Mouse (Mus musculus): ENCODE measurements around the gene Ifna4. TPM values are rescaled to one million over a fixed set of nuclear protein-coding genes. Genes with fewer than 3 reads are reported as not detected.
"Not testable (repeated sequence)": the region's sequence is repeated elsewhere in the genome, so short reads cannot be mapped to it uniquely, and the experiment has no call there.

Gene Ifna4
- polyA plus RNA-seq, 1 experiment from 2014 or later: not detected

DNA sequence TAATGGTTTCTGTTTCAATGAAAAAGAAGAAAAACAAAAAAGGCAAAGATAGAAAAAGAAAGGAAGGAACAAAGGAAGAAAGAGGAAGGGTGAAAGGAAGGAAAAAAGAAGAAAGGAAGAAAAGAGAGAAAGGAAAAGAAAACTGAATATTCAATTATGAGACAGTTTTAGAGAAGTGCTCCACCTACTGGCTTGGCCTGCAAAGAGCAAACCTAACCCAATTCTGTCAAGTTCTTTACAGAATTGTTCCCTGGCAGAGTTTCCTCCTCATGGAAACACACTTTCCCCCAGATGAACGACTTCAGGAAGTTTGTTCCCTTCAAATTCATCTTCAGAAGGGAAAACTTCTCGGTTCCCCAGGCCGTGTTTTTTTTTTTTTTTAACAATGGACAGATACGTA is 18.7 kb upstream of the Ifna4 start:
- 18% methylated on average over 4 of the region's 4 CpGs for WGBS
- no peaks in the 10 kb centered on the region for H3K4me1 ChIP-seq (ENCODE audit: control insufficient read depth, insufficient read depth, low read length)
- DNase-seq (ENCODE audit: low spot score): peak; percentile 56
- no peaks in the 10 kb centered on the region for H3K36me3 ChIP-seq (ENCODE audit: control insufficient read depth, insufficient read depth, low read length)
- H3K27me3 ChIP-seq (replicated peaks; ENCODE audit: control insufficient read depth, insufficient read depth, low read length): no peaks in the 10 kb centered on the region
- no peak overlapping the region for H3K9ac ChIP-seq (ENCODE audit: low read length)
- H3K9me3 ChIP-seq (replicated peaks; ENCODE audit: control insufficient read depth, low read length): no peaks in the 10 kb centered on the region
- H3K4me2 ChIP-seq (ENCODE audit: low read length): no peak overlapping the region
- H3K27ac ChIP-seq (ENCODE audit: low read depth, low read length): no peak overlapping the region
- no peak overlapping the region for H3K4me3 ChIP-seq (ENCODE audit: low read depth, low read length)
- ATAC-seq: no peak

DNA sequence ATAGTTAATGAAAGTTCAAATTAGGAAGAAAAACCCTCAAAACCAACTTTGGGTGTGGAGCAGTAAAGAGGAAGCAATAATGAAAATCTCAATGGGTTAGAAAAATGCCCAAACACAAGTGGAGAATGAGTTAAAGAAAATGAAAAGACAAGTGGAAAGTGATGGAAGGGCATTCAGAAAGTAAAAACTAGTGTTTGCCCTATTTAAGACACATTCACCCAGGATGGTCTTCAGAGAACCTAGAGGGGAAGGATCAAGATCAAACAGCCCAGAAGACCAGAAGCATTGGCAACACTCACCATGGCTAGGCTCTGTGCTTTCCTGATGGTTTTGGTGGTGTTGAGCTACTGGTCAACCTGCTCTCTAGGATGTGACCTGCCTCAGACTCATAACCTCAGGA is 14.5 kb upstream of the Ifna4 start, which contains the start of gene Ifna6:
Gene Ifna6, plus strand, starts transcription at position 301 of the 400 bp plus-strand sequence.
- not testable (repeated sequence) for DNase-seq (ENCODE audit: low spot score); H3K9ac ChIP-seq (ENCODE audit: low read length); ATAC-seq; H3K27ac ChIP-seq (ENCODE audit: low read depth, low read length); H3K36me3 ChIP-seq (ENCODE audit: control insufficient read depth, insufficient read depth, low read length); H3K4me3 ChIP-seq (ENCODE audit: low read depth, low read length); H3K4me1 ChIP-seq (ENCODE audit: control insufficient read depth, insufficient read depth, low read length); H3K9me3 ChIP-seq (replicated peaks; ENCODE audit: control insufficient read depth, low read length); H3K27me3 ChIP-seq (replicated peaks; ENCODE audit: control insufficient read depth, insufficient read depth, low read length); H3K4me2 ChIP-seq (ENCODE audit: low read length)

GRCm38 (mm10) chr4:88830523-88830922 is 11.1 kb upstream of the Ifna4 start:
- Histone ChIP-seq H3K4me1 (ENCODE audit: control insufficient read depth, insufficient read depth, low read length) (no peaks in the 10 kb centered on the region), H3K36me3 (ENCODE audit: control insufficient read depth, insufficient read depth, low read length) (no peaks in the 10 kb centered on the region), H3K27ac (ENCODE audit: low read depth, low read length) (no peak overlapping the region), H3K4me2 (ENCODE audit: low read length) (no peak overlapping the region), H3K9ac (ENCODE audit: low read length) (no peak overlapping the region), H3K27me3 (replicated peaks; ENCODE audit: control insufficient read depth, insufficient read depth, low read length) (no peaks in the 10 kb centered on the region), H3K4me3 (ENCODE audit: low read depth, low read length) (no peak overlapping the region), H3K9me3 (replicated peaks; ENCODE audit: control insufficient read depth, low read length) (no peaks in the 10 kb centered on the region)
- DNase-seq (ENCODE audit: low spot score): peak; percentile 48
- WGBS: 23% methylated on average over 4 of the region's 4 CpGs
- no peak for ATAC-seq

DNA sequence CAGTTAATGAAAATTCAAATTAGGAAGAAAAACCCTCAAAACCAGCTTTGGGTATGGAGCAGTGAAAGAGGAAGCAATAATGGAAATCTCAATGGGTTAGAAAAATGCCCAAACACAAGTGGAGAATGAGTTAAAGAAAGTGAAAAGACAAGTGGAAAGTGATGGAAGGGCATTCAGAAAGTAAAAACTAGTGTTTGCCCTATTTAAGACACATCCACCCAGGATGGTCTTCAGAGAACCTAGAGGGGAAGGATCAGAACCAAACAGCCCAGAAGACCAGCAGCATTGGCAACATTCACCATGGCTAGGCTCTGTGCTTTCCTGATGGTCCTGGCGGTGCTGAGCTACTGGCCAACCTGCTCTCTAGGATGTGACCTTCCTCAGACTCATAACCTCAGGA is 6.4 kb upstream of the Ifna4 start, which contains the start of gene Ifna5:
Gene Ifna5, plus strand, starts transcription at position 301 of the 400 bp plus-strand sequence.
- H3K9ac ChIP-seq (ENCODE audit: low read length); H3K4me1 ChIP-seq (ENCODE audit: control insufficient read depth, insufficient read depth, low read length); H3K4me3 ChIP-seq (ENCODE audit: low read depth, low read length); H3K27me3 ChIP-seq (replicated peaks; ENCODE audit: control insufficient read depth, insufficient read depth, low read length); H3K27ac ChIP-seq (ENCODE audit: low read depth, low read length); H3K9me3 ChIP-seq (replicated peaks; ENCODE audit: control insufficient read depth, low read length); H3K36me3 ChIP-seq (ENCODE audit: control insufficient read depth, insufficient read depth, low read length); ATAC-seq; DNase-seq (ENCODE audit: low spot score); H3K4me2 ChIP-seq (ENCODE audit: low read length): not testable (repeated sequence)
- 80% methylated on average over 1 of the region's 1 CpGs for WGBS

DNA sequence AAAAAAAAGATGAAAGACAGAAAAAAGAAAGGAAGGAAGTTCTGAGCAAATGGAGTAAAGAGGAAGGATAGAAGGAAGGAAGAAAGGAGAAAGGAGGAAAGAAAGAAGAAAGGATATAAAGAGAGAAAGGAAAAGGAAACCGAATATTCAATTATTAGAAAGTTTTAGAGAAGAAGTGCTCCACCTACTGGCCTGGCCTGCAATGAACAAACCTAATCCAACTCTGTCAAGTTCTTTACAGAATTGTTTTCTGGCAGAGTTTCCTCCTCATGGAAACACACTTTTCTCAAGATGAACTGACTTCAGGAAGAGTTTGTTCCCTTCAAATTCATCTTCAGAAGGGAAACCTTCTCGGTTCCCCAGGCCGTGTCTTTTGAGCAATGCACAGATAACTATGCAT is 2.8 kb upstream of the Ifna4 start:
- H3K4me1 ChIP-seq (ENCODE audit: control insufficient read depth, insufficient read depth, low read length): no peaks in the 10 kb centered on the region
- H3K9me3 ChIP-seq (replicated peaks; ENCODE audit: control insufficient read depth, low read length): no peaks in the 10 kb centered on the region
- no peaks in the 10 kb centered on the region for H3K27me3 ChIP-seq (replicated peaks; ENCODE audit: control insufficient read depth, insufficient read depth, low read length)
- H3K4me2 ChIP-seq (ENCODE audit: low read length): no peak overlapping the region
- H3K4me3 ChIP-seq (ENCODE audit: low read depth, low read length): no peak overlapping the region
- no peak overlapping the region for H3K27ac ChIP-seq (ENCODE audit: low read depth, low read length)
- H3K36me3 ChIP-seq (ENCODE audit: control insufficient read depth, insufficient read depth, low read length): no peaks in the 10 kb centered on the region
- WGBS: 40% methylated on average over 3 of the region's 3 CpGs
- H3K9ac ChIP-seq (ENCODE audit: low read length): no peak overlapping the region
- ATAC-seq (no peak), DNase-seq (ENCODE audit: low spot score) (peak; percentile 19)

DNA sequence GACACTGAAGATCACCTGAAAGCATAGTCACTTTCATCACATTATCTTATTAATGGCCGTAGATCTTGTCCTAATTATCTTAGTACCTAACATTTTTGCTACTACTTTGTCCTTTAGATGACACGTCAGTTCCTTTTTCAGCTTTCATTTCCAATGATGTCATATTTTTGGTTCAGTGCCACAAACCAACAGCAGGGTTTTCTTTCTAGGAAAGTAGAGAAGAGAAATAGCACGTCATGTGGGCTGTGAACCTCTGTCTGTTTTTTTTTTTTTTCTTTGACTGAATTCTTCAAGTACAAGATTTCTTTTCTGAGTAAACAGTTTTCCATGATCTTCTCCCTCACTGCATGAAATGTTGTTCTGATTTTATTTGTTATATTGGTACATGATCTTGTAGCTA is 1.6 kb upstream of the Ifna4 start:
- H3K4me3 ChIP-seq (ENCODE audit: low read depth, low read length): no peak overlapping the region
- no peaks in the 10 kb centered on the region for H3K27me3 ChIP-seq (replicated peaks; ENCODE audit: control insufficient read depth, insufficient read depth, low read length)
- DNase-seq (ENCODE audit: low spot score): no peak
- H3K9me3 ChIP-seq (replicated peaks; ENCODE audit: control insufficient read depth, low read length): no peaks in the 10 kb centered on the region
- no peak overlapping the region for H3K27ac ChIP-seq (ENCODE audit: low read depth, low read length)
- H3K4me1 ChIP-seq (ENCODE audit: control insufficient read depth, insufficient read depth, low read length): no peaks in the 10 kb centered on the region
- no peak for ATAC-seq
- no peak overlapping the region for H3K4me2 ChIP-seq (ENCODE audit: low read length)
- no peaks in the 10 kb centered on the region for H3K36me3 ChIP-seq (ENCODE audit: control insufficient read depth, insufficient read depth, low read length)
- 70% methylated on average over 3 of the region's 3 CpGs for WGBS
- H3K9ac ChIP-seq (ENCODE audit: low read length): no peak overlapping the region

GRCm38 (mm10) chr4:88845334-88845733 is 3.7 kb downstream of the Ifna4 start:
- Histone ChIP-seq H3K4me3 (ENCODE audit: low read depth, low read length) (no peak overlapping the region), H3K27me3 (replicated peaks; ENCODE audit: control insufficient read depth, insufficient read depth, low read length) (no peaks in the 10 kb centered on the region), H3K9me3 (replicated peaks; ENCODE audit: control insufficient read depth, low read length) (no peaks in the 10 kb centered on the region), H3K9ac (ENCODE audit: low read length) (no peak overlapping the region), H3K27ac (ENCODE audit: low read depth, low read length) (no peak overlapping the region), H3K4me1 (ENCODE audit: control insufficient read depth, insufficient read depth, low read length) (no peaks in the 10 kb centered on the region), H3K36me3 (ENCODE audit: control insufficient read depth, insufficient read depth, low read length) (no peaks in the 10 kb centered on the region), H3K4me2 (ENCODE audit: low read length) (no peak overlapping the region)
- ATAC-seq: no peak
- WGBS: 55% methylated on average over 2 of the region's 2 CpGs
- no peak for DNase-seq (ENCODE audit: low spot score)

DNA sequence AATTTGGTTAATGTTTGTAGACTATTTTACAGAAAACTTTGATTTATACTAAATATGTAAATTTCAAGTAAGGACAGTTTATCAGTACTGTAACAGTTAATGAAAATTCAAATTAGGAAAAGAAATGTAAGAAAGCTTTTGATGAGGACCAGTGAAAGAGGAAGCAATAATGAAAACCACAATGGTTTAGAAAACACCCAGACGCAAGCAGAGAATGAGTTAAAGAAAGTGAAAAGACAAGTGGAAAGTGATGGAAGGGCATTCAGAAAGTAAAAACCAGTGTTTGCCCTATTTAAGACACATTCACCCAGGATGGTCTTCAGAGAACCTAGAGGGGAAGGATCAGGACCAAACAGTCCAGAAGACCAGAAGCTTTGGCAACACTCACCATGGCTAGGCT is 8.0 kb downstream of the Ifna4 start, which contains the start of gene Ifna1:
Gene Ifna1, plus strand, starts transcription at position 390 of the 400 bp plus-strand sequence.
- Histone ChIP-seq H3K27ac (ENCODE audit: low read depth, low read length) (no peak within 1 kb of the TSS), H3K9ac (ENCODE audit: low read length) (no peak within 1 kb of the TSS), H3K36me3 (ENCODE audit: control insufficient read depth, insufficient read depth, low read length) (no peaks in the 10 kb centered on the region), H3K4me1 (ENCODE audit: control insufficient read depth, insufficient read depth, low read length) (no peaks in the 10 kb centered on the region), H3K9me3 (replicated peaks; ENCODE audit: control insufficient read depth, low read length) (no peaks in the 10 kb centered on the region), H3K4me3 (ENCODE audit: low read depth, low read length) (no peak within 1 kb of the TSS), H3K27me3 (replicated peaks; ENCODE audit: control insufficient read depth, insufficient read depth, low read length) (no peaks in the 10 kb centered on the region), H3K4me2 (ENCODE audit: low read length) (no peak within 1 kb of the TSS)
- no peak for DNase-seq (ENCODE audit: low spot score)
- WGBS: 35% methylated on average over 1 of the region's 1 CpGs
- ATAC-seq: no peak

GRCm38 (mm10) chr4:88851026-88851763 is 9.5 kb downstream of the Ifna4 start:
- peak; percentile 67 for DNase-seq (ENCODE audit: low spot score)
- ATAC-seq: peak; percentile 90
- Histone ChIP-seq H3K36me3 (ENCODE audit: control insufficient read depth, insufficient read depth, low read length) (no peaks in the 10 kb centered on the region), H3K9ac (ENCODE audit: low read length) (no peak overlapping the region), H3K27ac (ENCODE audit: low read depth, low read length) (no peak overlapping the region; the same call in 1 of the 2 replicates), H3K9me3 (replicated peaks; ENCODE audit: control insufficient read depth, low read length) (no peaks in the 10 kb centered on the region), H3K4me2 (ENCODE audit: low read length) (no peak overlapping the region), H3K4me3 (ENCODE audit: low read depth, low read length) (no peak overlapping the region), H3K4me1 (ENCODE audit: control insufficient read depth, insufficient read depth, low read length) (no peaks in the 10 kb centered on the region), H3K27me3 (replicated peaks; ENCODE audit: control insufficient read depth, insufficient read depth, low read length) (no peaks in the 10 kb centered on the region)
- 10% methylated on average over 4 of the region's 4 CpGs for WGBS

All from forebrain, embryonic 14.5 days (tissue).